Mouse (Mus musculus): Measurements from ENCODE around the gene Ndufa1. TPM values are rescaled to one million over a fixed set of nuclear protein-coding genes. Genes with fewer than 3 reads are reported as not detected.
"Not testable (repeated sequence)": the region's sequence is repeated elsewhere in the genome, so short reads cannot be mapped to it uniquely, and the experiment has no call there.

The Ndufa1 gene
- polyA plus RNA-seq, 1 experiment from 2014 or later = 392 TPM

DNA sequence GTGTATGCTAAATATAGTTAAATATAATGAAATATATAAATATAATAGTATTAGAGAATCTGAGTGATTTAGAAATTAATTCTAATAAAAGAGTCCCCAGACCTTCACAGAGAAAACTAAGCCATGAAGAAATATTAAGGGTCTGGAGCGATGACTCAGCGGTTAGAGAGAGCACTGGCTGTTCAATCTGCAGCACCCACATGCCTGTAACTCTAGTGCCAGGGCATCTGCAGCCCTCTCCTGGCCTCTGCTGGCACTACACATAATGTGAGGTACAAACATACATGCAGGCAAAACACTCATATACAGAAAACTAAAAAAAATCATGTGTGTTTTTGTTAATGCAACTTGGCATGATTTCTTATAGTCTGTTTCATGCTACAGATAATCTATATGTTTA is 46.0 kb downstream of the Ndufa1 start:
- no peaks in the 10 kb centered on the region for H3K27me3 ChIP-seq
- no peak overlapping the region for H3K9ac ChIP-seq
- H3K9me3 ChIP-seq = no peaks in the 10 kb centered on the region
- H3K4me1 ChIP-seq = no peaks in the 10 kb centered on the region
- H3K4me3 ChIP-seq (replicated peaks) = no peak overlapping the region
- ATAC-seq (ENCODE audit: low FRiP score) = no peak
- H3K4me2 ChIP-seq = no peak overlapping the region
- H3K36me3 ChIP-seq (replicated peaks) = peaks cover 13% of the 10 kb centered on the region
- H3K27ac ChIP-seq = no peak overlapping the region
- WGBS = 90% methylated on average over 2 of the region's 2 CpGs

DNA sequence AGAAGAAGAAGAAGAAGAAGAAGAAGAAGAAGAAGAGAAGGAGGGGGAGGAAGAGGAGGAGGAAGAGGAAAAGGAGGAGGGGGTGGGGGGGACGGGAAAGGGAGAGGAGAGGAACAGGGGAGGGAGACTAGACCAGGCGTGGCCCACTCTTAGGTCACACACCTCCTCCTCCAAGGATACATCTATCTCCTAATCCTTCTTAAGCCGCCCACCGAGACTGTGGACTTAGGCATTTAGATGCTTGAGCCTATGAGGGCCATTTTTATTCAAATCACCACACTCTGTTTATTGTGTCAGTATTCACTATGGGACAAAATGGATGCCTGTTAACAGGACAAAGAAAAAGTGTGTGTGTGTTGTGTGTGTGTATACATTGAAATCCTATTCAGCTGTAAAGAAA is 46.5 kb downstream of the Ndufa1 start:
- H3K4me3 ChIP-seq (replicated peaks); H3K9me3 ChIP-seq; ATAC-seq (ENCODE audit: low FRiP score); H3K27ac ChIP-seq; H3K4me2 ChIP-seq; H3K27me3 ChIP-seq; H3K9ac ChIP-seq; H3K4me1 ChIP-seq: not testable (repeated sequence)
- WGBS = 33% methylated on average over 2 of the region's 4 CpGs
- peaks cover 13% of the 10 kb centered on the region for H3K36me3 ChIP-seq (replicated peaks)

DNA sequence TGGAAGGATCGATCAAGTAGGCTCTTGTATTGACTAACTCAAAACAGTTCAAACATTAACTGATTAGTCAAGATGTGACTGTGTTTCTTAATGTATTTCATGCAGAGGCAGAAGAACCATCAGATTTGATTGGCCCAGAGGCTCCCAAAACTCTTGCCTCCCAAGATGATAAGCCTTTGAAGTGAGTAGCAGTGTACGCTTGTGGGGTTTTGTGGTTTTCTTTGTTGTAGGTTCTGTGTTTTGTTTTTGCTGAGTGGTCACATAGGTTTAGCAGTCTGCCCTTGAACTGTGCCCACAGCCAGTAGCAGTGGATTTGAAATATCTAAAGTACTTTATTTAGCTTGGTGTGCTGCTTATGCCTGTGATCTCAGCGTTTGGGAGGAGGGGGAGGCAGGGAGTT is 49.2 kb downstream of the Ndufa1 start:
- no peak overlapping the region for H3K9ac ChIP-seq
- no peak overlapping the region for H3K27ac ChIP-seq
- no peak for ATAC-seq (ENCODE audit: low FRiP score)
- no peak overlapping the region for H3K4me2 ChIP-seq
- H3K27me3 ChIP-seq = no peaks in the 10 kb centered on the region
- H3K4me3 ChIP-seq (replicated peaks) = no peak overlapping the region
- H3K36me3 ChIP-seq (replicated peaks) = peaks cover 20% of the 10 kb centered on the region
- H3K4me1 ChIP-seq = no peaks in the 10 kb centered on the region
- 83% methylated on average over 3 of the region's 3 CpGs for WGBS
- H3K9me3 ChIP-seq = no peaks in the 10 kb centered on the region

Other genes with a start within 250 kb of the Ndufa1 start
- gene Sept6, start 199.4 kb downstream of the Ndufa1 start, polyA plus RNA-seq (2016; fragmentation: Nextera tagmentation; extraction: Ambion mirVana) = 45.8 and 48.9 TPM in 2 replicates
- gene Sowahd, start 142.3 kb downstream of the Ndufa1 start, polyA plus RNA-seq (2016; fragmentation: Nextera tagmentation; extraction: Ambion mirVana) = not detected in 2 replicates
- gene Rpl39, start 105.8 kb downstream of the Ndufa1 start, polyA plus RNA-seq (2016; fragmentation: Nextera tagmentation; extraction: Ambion mirVana) = 451 and 481 TPM in 2 replicates
- 29.7 and 30.1 TPM in 2 replicates for gene Upf3b, start 80.8 kb downstream of the Ndufa1 start, polyA plus RNA-seq (2016; fragmentation: Nextera tagmentation; extraction: Ambion mirVana)
- gene Nkap, start 64.4 kb downstream of the Ndufa1 start, polyA plus RNA-seq (2016; fragmentation: Nextera tagmentation; extraction: Ambion mirVana) = 25.5 and 27.2 TPM in 2 replicates
- gene Akap14, start 22.3 kb downstream of the Ndufa1 start, polyA plus RNA-seq (2016; fragmentation: Nextera tagmentation; extraction: Ambion mirVana) = 0.14 and 0.24 TPM in 2 replicates
- 14.4 and 15.3 TPM in 2 replicates for gene Rnf113a1, start 82 bp upstream of the Ndufa1 start, polyA plus RNA-seq (2016; fragmentation: Nextera tagmentation; extraction: Ambion mirVana)
- gene Gm9, start 19.9 kb upstream of the Ndufa1 start, polyA plus RNA-seq (2016; fragmentation: Nextera tagmentation; extraction: Ambion mirVana) = not detected in 2 replicates
- not detected in 2 replicates for gene Rhox1, start 31.1 kb upstream of the Ndufa1 start, polyA plus RNA-seq (2016; fragmentation: Nextera tagmentation; extraction: Ambion mirVana)
- not detected in 2 replicates for gene Rhox2a, start 53.8 kb upstream of the Ndufa1 start, polyA plus RNA-seq (2016; fragmentation: Nextera tagmentation; extraction: Ambion mirVana)
- not detected in 2 replicates for gene Rhox3a, start 58.8 kb upstream of the Ndufa1 start, polyA plus RNA-seq (2016; fragmentation: Nextera tagmentation; extraction: Ambion mirVana)
- gene Rhox4a, start 74.2 kb upstream of the Ndufa1 start, polyA plus RNA-seq (2016; fragmentation: Nextera tagmentation; extraction: Ambion mirVana) = not detected in 2 replicates
- gene Rhox3a2, start 188.9 kb upstream of the Ndufa1 start, polyA plus RNA-seq (2016; fragmentation: Nextera tagmentation; extraction: Ambion mirVana) = not detected in 2 replicates
- gene Rhox4a2, start 199.7 kb upstream of the Ndufa1 start, polyA plus RNA-seq (2016; fragmentation: Nextera tagmentation; extraction: Ambion mirVana) = 0.69 TPM in 1 of 2 replicates, not detected in the other
- not detected in 2 replicates for gene Rhox2b, start 220.9 kb upstream of the Ndufa1 start, polyA plus RNA-seq (2016; fragmentation: Nextera tagmentation; extraction: Ambion mirVana)
- gene Rhox4b, start 241.3 kb upstream of the Ndufa1 start, polyA plus RNA-seq (2016; fragmentation: Nextera tagmentation; extraction: Ambion mirVana) = 0.24 and 0.27 TPM in 2 replicates